Mouse (Mus musculus): ENCODE results near the gene G3bp1.

- TF ChIP-seq MEF2A (IDR thresholded peaks at IDR 0.05; ENCODE audit: extremely low read depth, insufficient replicate concordance, low read depth, low read length, poor library complexity, severe bottlenecking) (no peak), POLR2A (IDR thresholded peaks at IDR 0.05; ENCODE audit: control insufficient read depth in 1 of 2, insufficient read depth in 1 of 2, low read depth in 1 of 2, low read length in 2 of 2, poor library complexity in 1 of 2) (no peak), CHD2 (IDR thresholded peaks at IDR 0.05; ENCODE audit: low read length) (no peak), TAL1 (IDR thresholded peaks at IDR 0.05; ENCODE audit: low read length) (no peak), CTCF (IDR thresholded peaks at IDR 0.05 in 2 of 3, conservative IDR thresholded peaks at IDR 0.05 in 1 of 3; ENCODE audit: control insufficient read depth in 1 of 3, insufficient read depth in 1 of 3, low read depth in 2 of 3, low read length in 3 of 3, poor library complexity in 1 of 3, severe bottlenecking in 1 of 3) (no peak), RAD21 (IDR thresholded peaks at IDR 0.05; ENCODE audit: low read depth, low read length) (no peak), POLR2AphosphoS2 (IDR thresholded peaks at IDR 0.05; ENCODE audit: low read length) (no peak), BHLHE40 (IDR thresholded peaks at IDR 0.05; ENCODE audit: borderline replicate concordance, low read depth, low read length) (no peak), USF1 (IDR thresholded peaks at IDR 0.05; ENCODE audit: low read depth, low read length) (no peak), TBP (IDR thresholded peaks at IDR 0.05; ENCODE audit: low read depth, low read length) (no peak), EP300 (IDR thresholded peaks at IDR 0.05; ENCODE audit: low read depth in 1 of 2, low read length in 2 of 2) (no peak), TCF12 (IDR thresholded peaks at IDR 0.05; ENCODE audit: low read depth, low read length) (no peak), MAX (IDR thresholded peaks at IDR 0.05; ENCODE audit: low read length) (no peak), E2F4 (IDR thresholded peaks at IDR 0.05; ENCODE audit: borderline replicate concordance, low read depth, low read length) (no peak)
Measured at GRCm38 (mm10) chr11:55462149-55462548, 7.3 kb upstream of the G3bp1 start.

Data from MEL (cell line).